Mouse (Mus musculus): Measurements from ENCODE around the gene Svop. TPM values are rescaled to one million over a fixed set of nuclear protein-coding genes. Genes with fewer than 3 reads are reported as not detected.

Gene Svop
- total and polyA plus RNA-seq, 3 experiments: not detected

- Histone ChIP-seq H3K79me2 (ENCODE audit: control insufficient read depth, insufficient read depth, low read length, poor library complexity) (no peaks in the 10 kb centered on the region), H3K9ac (ENCODE audit: control insufficient read depth, low read depth, low read length, poor library complexity, severe bottlenecking) (no peak overlapping the region), H3K4me3 (ENCODE audit: control insufficient read depth in 1 of 2, insufficient read depth in 1 of 2, low read depth in 2 of 2, low read length in 2 of 2) (no peak overlapping the region), H3K9me3 (replicated peaks; ENCODE audit: insufficient read depth, low read length) (no peaks in the 10 kb centered on the region), H3K27ac (ENCODE audit: control insufficient read depth, low read depth, low read length) (no peak overlapping the region), H3K27me3 (ENCODE audit: control insufficient read depth in 1 of 2, insufficient read depth in 2 of 2, low read length in 2 of 2) (0 out of 4 replicates have a peak, but pooled peaks cover 0 to 1% of the 10 kb centered on the region in 2 experiments), H3K36me3 (ENCODE audit: control insufficient read depth in 1 of 2, insufficient read depth in 2 of 2, low read length in 2 of 2) (no peaks in the 10 kb centered on the region), H3K4me1 (ENCODE audit: control insufficient read depth in 1 of 2, insufficient read depth in 2 of 2, low read length in 2 of 2) (no peaks in the 10 kb centered on the region)
- TF ChIP-seq USF2 (IDR thresholded peaks at IDR 0.05; ENCODE audit: borderline replicate concordance in 1 of 2, insufficient read depth in 1 of 2, low read depth in 1 of 2, low read length in 2 of 2): no peak
- TF ChIP-seq CHD1 (IDR thresholded peaks at IDR 0.05; ENCODE audit: low read depth, low read length): no peak
- TF ChIP-seq TBP (IDR thresholded peaks at IDR 0.05; ENCODE audit: low read depth, low read length): no peak
- TF ChIP-seq POLR2A (IDR thresholded peaks at IDR 0.05; ENCODE audit: control insufficient read depth in 1 of 2, insufficient read depth in 1 of 2, low read depth in 1 of 2, low read length in 2 of 2, poor library complexity in 1 of 2): no peak
- no peak for TF ChIP-seq E2F4 (IDR thresholded peaks at IDR 0.05; ENCODE audit: borderline replicate concordance, low read depth, low read length)
- TF ChIP-seq MXI1 (IDR thresholded peaks at IDR 0.05; ENCODE audit: low read depth, low read length): no peak
- no peak for TF ChIP-seq JUND (IDR thresholded peaks at IDR 0.05; ENCODE audit: low read depth, low read length)
- TF ChIP-seq MYC (IDR thresholded peaks at IDR 0.05; ENCODE audit: low read depth, low read length): no peak
- TF ChIP-seq RCOR1 (IDR thresholded peaks at IDR 0.05; ENCODE audit: low read depth, low read length): no peak
- TF ChIP-seq GATA1 (IDR thresholded peaks at IDR 0.05; ENCODE audit: low read depth, low read length): no peak
- no peak for TF ChIP-seq NELFE (IDR thresholded peaks at IDR 0.05; ENCODE audit: low read depth, low read length)
- TF ChIP-seq SMC3 (IDR thresholded peaks at IDR 0.05; ENCODE audit: low read depth, low read length): no peak
- no peak for TF ChIP-seq TCF12 (IDR thresholded peaks at IDR 0.05; ENCODE audit: low read depth, low read length)
- no peak for TF ChIP-seq MAX (IDR thresholded peaks at IDR 0.05; ENCODE audit: low read length)
- TF ChIP-seq BHLHE40 (IDR thresholded peaks at IDR 0.05; ENCODE audit: borderline replicate concordance, low read depth, low read length): no peak
- TF ChIP-seq ZC3H11A (IDR thresholded peaks at IDR 0.05; ENCODE audit: low read depth, low read length): no peak
- no peak for TF ChIP-seq ZMIZ1 (IDR thresholded peaks at IDR 0.05; ENCODE audit: low read depth, low read length)
- no peak for TF ChIP-seq ELF1 (IDR thresholded peaks at IDR 0.05; ENCODE audit: low read depth, low read length)
- no peak for DNase-seq (ENCODE audit: low read depth, low spot score)
These were observed 14.4 kb downstream of the Svop start for GRCm38 (mm10) chr5:114077009-114077408.

DNA sequence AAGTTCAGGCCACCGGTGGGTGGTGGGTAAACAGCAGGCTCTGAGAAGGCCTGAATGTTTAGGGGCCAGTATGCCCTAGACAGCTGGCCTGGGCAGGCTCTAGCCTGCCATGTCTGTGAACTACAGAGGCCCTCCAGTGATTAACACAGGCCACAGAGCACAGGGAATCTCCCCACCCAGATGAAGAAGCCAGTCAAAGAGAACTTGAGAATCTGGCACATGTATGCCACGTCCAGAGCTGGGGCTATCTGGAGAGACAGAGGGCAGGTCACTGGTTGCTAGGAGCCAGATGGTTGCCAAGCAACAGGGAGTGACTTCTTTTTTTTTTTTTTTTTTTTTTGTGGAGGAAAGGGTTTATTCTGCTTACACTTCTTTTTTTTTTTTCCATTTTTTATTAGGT lies 19.1 kb downstream of the Svop start:
- no peak overlapping the region for H3K27ac ChIP-seq (ENCODE audit: control insufficient read depth, low read depth, low read length)
- no peaks in the 10 kb centered on the region for H3K4me1 ChIP-seq (ENCODE audit: control insufficient read depth in 1 of 2, insufficient read depth in 2 of 2, low read length in 2 of 2)
- H3K79me2 ChIP-seq (ENCODE audit: control insufficient read depth, insufficient read depth, low read length, poor library complexity): no peaks in the 10 kb centered on the region
- no peaks in the 10 kb centered on the region for H3K36me3 ChIP-seq (ENCODE audit: control insufficient read depth in 1 of 2, insufficient read depth in 2 of 2, low read length in 2 of 2)
- H3K4me3 ChIP-seq (ENCODE audit: control insufficient read depth in 1 of 2, insufficient read depth in 1 of 2, low read depth in 2 of 2, low read length in 2 of 2): no peak overlapping the region
- H3K9ac ChIP-seq (ENCODE audit: control insufficient read depth, low read depth, low read length, poor library complexity, severe bottlenecking): no peak overlapping the region
- no peak for TF ChIP-seq MAZ (IDR thresholded peaks at IDR 0.05; ENCODE audit: low read depth, low read length)
- no peak for TF ChIP-seq NELFE (IDR thresholded peaks at IDR 0.05; ENCODE audit: low read depth, low read length)
- TF ChIP-seq RCOR1 (IDR thresholded peaks at IDR 0.05; ENCODE audit: low read depth, low read length): no peak
- no peak for TF ChIP-seq ETS1 (IDR thresholded peaks at IDR 0.05; ENCODE audit: low read depth, low read length)
- no peak for TF ChIP-seq USF2 (IDR thresholded peaks at IDR 0.05; ENCODE audit: borderline replicate concordance in 1 of 2, insufficient read depth in 1 of 2, low read depth in 1 of 2, low read length in 2 of 2)
- TF ChIP-seq MEF2A (IDR thresholded peaks at IDR 0.05; ENCODE audit: extremely low read depth, insufficient replicate concordance, low read depth, low read length, poor library complexity, severe bottlenecking): no peak
- no peak for TF ChIP-seq ZNF384 (IDR thresholded peaks at IDR 0.05; ENCODE audit: low read depth, low read length)
- TF ChIP-seq USF1 (IDR thresholded peaks at IDR 0.05; ENCODE audit: low read depth, low read length): no peak
- no peak for TF ChIP-seq TBP (IDR thresholded peaks at IDR 0.05; ENCODE audit: low read depth, low read length)
- TF ChIP-seq HCFC1 (IDR thresholded peaks at IDR 0.05; ENCODE audit: low read depth, low read length): no peak
- no peak for TF ChIP-seq MAFK (IDR thresholded peaks at IDR 0.05; ENCODE audit: borderline replicate concordance, low read depth, low read length)
- no peak for TF ChIP-seq POLR2AphosphoS5 (IDR thresholded peaks at IDR 0.05; ENCODE audit: borderline replicate concordance, low read depth, low read length)
- DNase-seq (ENCODE audit: low read depth, low spot score): no peak
- no peaks in the 10 kb centered on the region for H3K9me3 ChIP-seq (replicated peaks; ENCODE audit: insufficient read depth, low read length)
- H3K27me3 ChIP-seq (ENCODE audit: control insufficient read depth in 1 of 2, insufficient read depth in 2 of 2, low read length in 2 of 2): 0 out of 4 replicates have a peak, but pooled peaks cover 0 to 1% of the 10 kb centered on the region in 2 experiments
